Mouse (Mus musculus) cerebellum, postnatal 25 days (tissue): ENCODE measurements around the gene Ciz1.
A peak's percentile ranks its signal among the peaks of the same experiment; 100 is the strongest.

Experiments used
- DNase-seq, 2 experiments: peaks; one replicate each; pipeline ENCODE4 v3.0.0; 2021; ENCODE audit warnings: mixed read lengths in 2 of 2

Gene Ciz1

DNA sequence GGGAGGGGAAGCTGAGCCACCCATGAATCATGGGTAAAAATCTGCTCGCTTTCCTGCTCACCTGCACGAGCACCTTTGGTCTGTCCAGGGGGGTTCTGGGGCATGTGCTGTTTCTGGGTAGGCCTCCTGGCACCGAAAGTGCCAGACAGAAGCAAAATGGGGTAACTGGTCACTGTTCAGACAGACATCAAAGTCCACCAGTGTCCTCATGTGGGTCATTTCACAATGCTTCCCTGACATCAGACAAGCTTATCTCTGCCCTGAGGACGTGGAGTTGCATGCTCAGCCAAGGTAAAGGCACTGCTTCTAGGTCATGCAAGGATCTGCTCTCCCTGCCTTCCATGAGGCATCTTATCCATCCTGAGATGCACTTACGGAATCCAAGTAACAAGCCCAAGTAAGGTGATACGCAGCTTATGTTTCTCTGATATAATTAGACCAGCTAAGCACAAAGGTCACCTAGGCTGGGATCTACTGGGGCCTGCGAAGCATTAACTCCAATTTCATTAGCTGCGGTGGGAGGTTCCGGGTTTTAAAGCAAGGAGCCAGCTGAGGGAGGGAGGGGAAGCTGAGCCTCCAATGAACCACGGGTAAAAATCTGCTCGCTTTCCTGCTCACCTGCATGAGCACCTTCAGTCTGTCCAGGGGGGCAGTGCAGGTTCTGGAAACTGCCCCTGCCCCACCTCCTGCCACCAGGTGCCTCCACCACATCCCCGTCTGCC is 66.5 kb downstream of the Ciz1 start:
- DNase-seq: no peak

DNA sequence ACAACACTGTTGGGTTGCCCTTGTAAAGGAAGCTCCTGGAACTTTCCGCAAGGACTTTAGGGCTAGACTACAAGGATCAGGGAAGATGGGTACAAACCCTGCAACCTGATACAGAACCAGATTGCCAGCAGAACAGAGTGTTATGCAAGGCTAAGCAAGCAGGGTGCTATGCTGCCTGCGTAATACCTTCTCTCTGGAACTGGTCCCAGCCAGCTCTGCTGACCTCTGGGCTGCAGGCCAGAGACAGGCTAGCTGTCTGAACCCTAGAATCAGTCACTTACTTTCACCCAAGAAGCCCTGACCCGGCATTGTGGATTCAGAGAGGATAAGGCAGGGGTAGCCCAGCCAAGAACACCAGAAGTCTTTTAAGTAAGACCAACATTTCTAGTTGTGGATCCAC is 67.2 kb downstream of the Ciz1 start:
- peak in 1 of 2 experiments; percentile 66 for DNase-seq

- DNase-seq: no peak
Observed at GRCm38 (mm10) chr2:32420066-32420608, 68.0 kb downstream of the Ciz1 start.

DNA sequence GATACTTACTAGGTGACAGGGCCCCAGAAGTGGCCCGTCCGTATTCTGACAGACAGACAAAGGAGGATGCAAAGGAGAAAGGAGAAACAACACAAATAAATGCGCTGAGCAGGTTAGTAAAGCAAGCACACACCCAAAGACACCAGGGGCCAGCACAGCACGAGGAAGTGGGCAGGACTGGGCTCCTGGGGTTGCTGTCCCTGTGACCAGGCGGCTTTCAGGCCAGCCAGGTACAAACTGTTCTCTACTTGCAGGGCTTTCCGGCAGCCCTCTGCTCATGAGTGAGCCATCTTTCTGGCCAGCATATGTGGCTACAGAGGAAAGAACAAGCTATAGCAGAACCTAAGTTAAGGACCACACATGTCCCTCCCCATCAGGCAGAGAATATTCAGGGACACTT is 68.5 kb downstream of the Ciz1 start:
- no peak for DNase-seq

GRCm38 (mm10) chr2:32421851-32422251 is 69.7 kb downstream of the Ciz1 start:
- no peak for DNase-seq

DNA sequence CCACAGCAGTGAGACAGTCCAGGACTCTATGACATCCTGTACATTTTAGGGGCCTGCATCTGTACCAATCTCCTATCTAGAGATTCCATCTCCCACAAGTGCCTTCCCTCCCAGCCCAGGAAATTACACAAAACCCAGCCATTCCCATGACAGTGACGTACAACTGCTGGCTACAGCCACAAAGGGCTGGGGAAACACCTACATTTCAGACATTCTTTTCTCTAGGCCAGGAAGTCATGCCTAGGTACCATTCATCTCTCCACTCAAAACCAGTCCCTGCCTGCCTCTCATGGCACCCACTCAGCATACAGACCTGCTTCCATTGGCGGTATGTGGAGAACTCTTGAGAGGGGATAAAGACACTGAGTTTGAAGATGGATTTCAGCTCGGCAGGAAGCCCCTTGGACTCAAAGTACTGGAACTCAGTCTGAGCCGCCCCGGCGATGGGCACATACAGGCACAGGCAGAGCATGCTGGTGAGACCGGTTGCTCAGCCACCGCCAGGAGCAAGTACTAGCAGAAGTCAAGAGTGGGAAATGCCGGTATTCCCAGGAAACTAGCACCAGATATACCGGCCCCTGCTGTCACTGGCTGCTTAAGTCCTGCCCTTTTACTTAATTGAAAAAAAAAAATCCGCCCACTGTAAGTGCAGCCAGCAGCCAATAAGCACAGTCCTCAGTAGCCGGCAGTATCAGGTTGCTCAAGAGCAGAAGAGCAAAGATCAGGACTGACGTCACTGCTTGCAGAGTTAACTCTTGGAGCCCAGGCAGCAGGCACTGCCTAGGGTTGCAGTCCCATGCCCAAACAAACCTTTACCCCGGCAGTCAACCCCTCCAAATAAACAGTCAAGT is 71.6 kb downstream of the Ciz1 start:
- peak; percentile 55 to 57 for DNase-seq

DNA sequence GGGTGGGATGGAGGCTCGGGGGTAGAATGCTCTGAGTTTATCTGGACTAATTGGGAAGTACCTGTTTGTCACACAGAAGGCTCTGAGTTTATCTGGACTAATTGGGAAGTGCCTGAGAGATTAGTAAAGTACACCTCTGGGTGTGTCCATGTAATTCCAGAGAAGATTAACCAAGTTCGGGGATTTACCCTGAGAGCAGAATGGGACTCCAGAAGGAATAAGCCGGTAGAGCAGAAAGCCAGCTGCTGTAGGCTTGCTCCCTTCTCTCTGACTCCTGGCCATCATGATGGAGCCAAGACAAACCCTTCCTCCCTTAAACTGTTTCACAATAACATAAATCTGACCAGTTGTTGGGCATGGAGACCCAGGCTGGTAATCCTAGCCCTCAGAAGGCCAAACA is 72.7 kb downstream of the Ciz1 start:
- no peak for DNase-seq

DNA sequence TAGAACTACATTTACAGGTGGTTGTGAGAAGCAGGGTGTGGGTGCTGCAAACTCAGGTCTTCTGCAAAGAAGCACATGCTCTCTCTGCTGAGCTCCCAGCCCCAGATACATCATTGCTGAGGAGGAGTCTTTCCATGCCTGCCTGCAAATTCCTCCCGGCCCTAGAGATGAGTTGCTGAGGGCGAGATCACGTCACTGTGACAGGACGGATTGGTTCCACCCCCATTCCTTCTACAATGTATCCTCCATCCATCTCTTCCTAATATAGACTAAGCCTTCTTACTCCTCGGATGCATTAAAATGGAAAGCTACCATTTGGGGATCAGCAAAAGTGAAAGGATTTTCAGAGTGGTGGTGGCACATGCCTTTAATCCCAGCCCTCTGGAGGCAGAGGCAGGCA is 73.4 kb downstream of the Ciz1 start:
- no peak for DNase-seq

- DNase-seq: no peak
Observed at GRCm38 (mm10) chr2:32426141-32426540, 74.0 kb downstream of the Ciz1 start.

DNA sequence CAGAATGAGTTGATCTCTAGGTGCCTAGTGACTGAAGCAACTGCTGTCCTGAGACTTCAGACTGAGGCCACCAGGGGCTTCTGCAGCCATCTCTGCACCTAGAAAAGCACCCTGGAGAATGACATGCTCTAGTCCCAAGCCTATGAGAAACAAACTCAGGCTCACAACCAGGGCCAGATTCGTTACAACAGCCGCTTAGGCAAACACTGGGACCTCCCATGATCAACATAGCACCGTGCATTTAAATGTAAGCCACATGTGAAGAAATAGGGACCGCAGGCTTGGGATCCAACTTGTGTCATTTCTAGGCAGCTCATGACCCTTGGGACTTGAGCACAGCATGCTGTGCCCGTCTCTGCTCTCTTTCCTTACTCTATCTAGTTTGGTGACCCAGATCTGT is 75.6 kb downstream of the Ciz1 start:
- no peak for DNase-seq

DNA sequence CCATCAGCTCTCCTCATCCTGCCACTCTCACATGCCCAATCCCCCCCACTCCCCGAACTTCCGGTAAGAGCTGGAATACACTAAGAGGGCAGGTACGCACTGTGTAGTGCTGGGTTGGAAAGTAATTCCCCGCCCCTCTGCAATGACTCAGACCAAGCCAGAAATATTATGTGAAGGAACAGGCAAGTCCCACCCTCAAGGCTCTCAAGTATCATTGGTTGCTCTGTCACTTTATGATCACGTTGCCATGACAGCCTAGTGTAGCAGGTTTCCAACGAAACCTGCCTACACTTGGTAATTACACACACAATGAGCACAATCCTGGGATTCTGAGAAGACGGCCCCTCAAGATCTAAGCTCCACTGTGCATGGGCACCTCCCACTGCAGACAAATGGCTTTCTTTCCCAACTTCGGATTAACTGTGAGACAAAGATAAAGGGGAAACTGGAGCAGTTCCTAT is 76.2 kb downstream of the Ciz1 start:
- no peak for DNase-seq

DNA sequence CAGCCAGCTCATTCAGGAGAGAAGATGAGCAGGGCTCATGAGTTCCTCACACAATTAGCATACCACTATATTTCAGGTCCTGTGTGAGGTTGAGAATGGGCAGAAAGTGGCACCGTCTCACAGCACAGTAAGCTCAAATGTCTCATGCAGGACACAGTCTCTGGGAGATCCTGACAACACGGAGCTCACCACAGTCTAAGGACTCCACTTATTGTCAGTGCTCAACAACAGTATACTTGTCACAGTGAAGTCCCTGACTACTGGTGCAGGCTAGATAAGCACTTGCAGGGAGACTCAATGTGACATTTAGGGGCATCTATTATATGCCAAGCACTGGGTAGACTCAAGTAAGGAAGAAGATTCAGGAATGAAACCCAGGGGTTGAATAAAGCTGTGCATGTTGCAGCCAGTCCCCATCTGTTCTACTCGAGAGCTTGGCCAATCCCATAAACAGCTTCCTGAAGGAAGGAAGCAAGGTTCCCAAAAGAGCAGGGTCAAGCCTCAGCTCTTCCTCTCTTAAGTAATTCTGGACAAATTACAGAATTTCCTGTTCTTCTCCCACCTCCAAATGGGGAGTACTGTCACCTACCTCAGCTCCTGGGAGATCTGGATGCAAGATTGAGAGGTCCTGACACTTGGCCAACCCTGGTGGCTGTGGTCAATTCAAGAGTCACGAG is 77.2 kb downstream of the Ciz1 start:
- DNase-seq: no peak
